Mouse (Mus musculus) small intestine, adult 2 months (tissue): ENCODE data around the gene Aspm.

Source experiments
- CTCF ChIP-seq: fragments of 200-500 bp; IDR thresholded peaks from 2 replicates; pipeline ENCODE4 v1.5.1; 2012; ENCODE audit warnings: low read depth, mild to moderate bottlenecking, control low read depth, inconsistent platforms, low read length, moderate library complexity, mixed read lengths; ENCODE audit not compliant: insufficient replicate concordance, insufficient read length; ENCODE audit errors: extremely low read depth
- POLR2A ChIP-seq: fragments of 200-500 bp; IDR thresholded peaks from 2 replicates; pipeline ENCODE4 v1.6.1; 2012; ENCODE audit warnings: low read depth, mild to moderate bottlenecking, control low read depth, inconsistent platforms, low read length, moderate library complexity

DNA sequence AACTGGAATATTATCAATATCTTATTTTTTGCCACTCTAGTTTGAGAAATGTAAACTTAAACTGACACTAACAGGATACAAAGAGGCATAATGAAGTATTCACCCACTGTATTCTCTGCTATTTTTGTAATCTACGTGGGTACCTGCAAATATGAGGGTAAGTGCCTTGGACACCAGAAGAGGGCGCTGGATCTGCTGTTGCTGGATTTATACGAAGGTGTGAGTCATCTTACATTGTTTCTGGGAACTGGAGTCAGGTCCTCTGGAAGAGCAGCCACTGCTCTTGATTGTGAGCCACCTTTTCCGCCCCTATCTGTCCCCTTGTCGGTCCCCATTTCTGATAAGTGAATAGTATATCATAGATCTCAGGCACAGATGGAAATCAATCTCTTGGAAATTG is 46.9 kb upstream of the Aspm start:
- TF ChIP-seq POLR2A (no peak), CTCF (no peak)
